Mouse (Mus musculus): ENCODE measurements around the gene Slc39a5. TPM values are rescaled to one million over a fixed set of nuclear protein-coding genes. Genes with fewer than 3 reads are reported as not detected.
A peak's percentile ranks its signal among the peaks of the same experiment; 100 is the strongest.

Slc39a5 gene
- total and polyA plus RNA-seq, 2 experiments from 2014 or later = not detected

DNA sequence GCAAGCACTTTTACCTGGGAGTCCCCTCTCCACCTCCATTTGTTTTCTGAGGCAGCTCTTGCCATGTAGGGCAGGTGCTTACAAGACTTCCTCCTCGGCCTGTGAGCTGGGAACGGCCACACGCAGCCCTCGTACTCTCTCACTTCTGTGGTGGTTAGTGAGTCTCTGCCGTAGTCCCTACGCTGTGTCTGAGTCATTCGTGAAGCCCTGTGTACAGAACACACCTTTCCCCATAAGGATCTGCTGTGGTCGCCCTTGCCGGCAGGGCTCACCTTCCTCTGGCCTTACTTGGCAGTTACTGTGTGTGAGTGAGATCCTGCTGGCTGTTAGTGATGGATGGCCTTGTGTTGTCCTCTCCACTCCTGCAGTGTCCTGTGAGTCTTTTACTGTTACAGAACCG lies 33.7 kb upstream of the Slc39a5 start:
- ATAC-seq (ENCODE audit: insufficient read depth, low read depth) (no peak), DNase-seq (ENCODE audit: low spot score) (no peak)
- Histone ChIP-seq H3K36me3 (replicated peaks; ENCODE audit: control insufficient read depth, insufficient read depth, low read length) (peaks cover 50% of the 10 kb centered on the region), H3K9me3 (replicated peaks; ENCODE audit: control insufficient read depth, low read length) (no peaks in the 10 kb centered on the region), H3K4me3 (ENCODE audit: low read depth, low read length) (no peak overlapping the region), H3K4me1 (ENCODE audit: control insufficient read depth, insufficient read depth) (peaks cover 14% of the 10 kb centered on the region; the same call in 1 of the 2 replicates), H3K4me2 (ENCODE audit: low read depth, low read length) (no peak overlapping the region), H3K27ac (ENCODE audit: low read depth) (peak overlapping the region; percentile 79), H3K27me3 (ENCODE audit: control insufficient read depth, insufficient read depth, low read length) (no peaks in the 10 kb centered on the region), H3K9ac (replicated peaks; ENCODE audit: low read depth, low read length) (0 out of 2 replicates have a peak overlapping the region, but pooled peaks have one; percentile 11)
- TF ChIP-seq CTCF (IDR thresholded peaks at IDR 0.05; ENCODE audit: low read depth) (no peak), EP300 (IDR thresholded peaks at IDR 0.05; ENCODE audit: low read depth) (no peak)
- WGBS = 81% methylated on average over 10 of the region's 10 CpGs

DNA sequence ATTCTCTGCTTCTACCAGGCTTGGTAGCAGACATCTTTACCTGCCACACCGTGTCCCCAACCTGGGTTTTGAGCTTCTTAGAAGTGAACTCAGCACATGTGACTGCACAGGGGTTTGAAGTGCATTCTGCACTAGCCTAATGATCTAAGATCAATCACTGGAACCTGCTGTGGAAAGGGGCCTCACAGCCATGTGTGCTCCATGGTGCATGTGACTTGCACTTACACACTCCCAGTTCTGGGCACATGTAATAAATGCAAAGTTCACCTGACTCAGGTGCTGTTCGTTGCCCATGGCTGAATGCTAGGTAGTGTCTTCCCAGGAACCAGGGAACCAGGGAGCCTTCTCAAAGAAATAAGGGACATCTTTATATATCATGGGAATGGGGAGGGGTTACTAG lies 32.4 kb upstream of the Slc39a5 start:
- ATAC-seq (ENCODE audit: insufficient read depth, low read depth) = no peak

DNA sequence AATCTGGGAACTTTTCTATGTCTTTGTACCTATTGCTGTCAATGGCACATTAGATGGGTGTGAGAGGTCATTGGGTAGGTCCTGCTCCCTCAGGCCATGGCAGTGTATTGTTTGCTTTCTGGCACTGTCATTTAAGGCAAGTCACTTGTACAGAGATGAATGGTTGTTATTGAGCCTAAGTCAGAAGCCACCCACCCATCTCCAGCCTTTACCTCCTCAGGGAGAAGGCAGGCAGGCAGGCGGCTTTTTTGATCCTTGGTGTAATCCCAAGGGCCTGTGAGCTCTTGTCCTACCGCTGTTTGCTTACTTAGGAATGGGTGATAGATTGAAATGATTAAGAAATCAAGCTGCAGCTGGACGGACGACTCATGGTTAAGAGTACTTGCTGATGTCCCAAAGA lies 28.4 kb upstream of the Slc39a5 start:
- Histone ChIP-seq H3K9me3 (replicated peaks; ENCODE audit: control insufficient read depth, low read length) (no peaks in the 10 kb centered on the region), H3K9ac (replicated peaks; ENCODE audit: low read depth, low read length) (no peak overlapping the region), H3K4me2 (ENCODE audit: low read depth, low read length) (no peak overlapping the region), H3K4me1 (ENCODE audit: control insufficient read depth, insufficient read depth) (no peaks in the 10 kb centered on the region), H3K27me3 (ENCODE audit: control insufficient read depth, insufficient read depth, low read length) (no peaks in the 10 kb centered on the region), H3K27ac (ENCODE audit: low read depth) (no peak overlapping the region), H3K4me3 (ENCODE audit: low read depth, low read length) (no peak overlapping the region), H3K36me3 (replicated peaks; ENCODE audit: control insufficient read depth, insufficient read depth, low read length) (peaks cover 28% of the 10 kb centered on the region)
- DNase-seq (ENCODE audit: low spot score) (no peak), ATAC-seq (ENCODE audit: insufficient read depth, low read depth) (no peak)
- 71% methylated on average over 4 of the region's 4 CpGs for WGBS
- no peak for TF ChIP-seq EP300 (IDR thresholded peaks at IDR 0.05; ENCODE audit: low read depth)
- no peak for TF ChIP-seq CTCF (IDR thresholded peaks at IDR 0.05; ENCODE audit: low read depth)

More for the DNA sequence above, 32.4 kb upstream of the Slc39a5 start:
- 91% methylated on average over 2 of the region's 2 CpGs for WGBS
- H3K9me3 ChIP-seq (replicated peaks; ENCODE audit: control insufficient read depth, low read length) = no peaks in the 10 kb centered on the region
- no peak overlapping the region for H3K27ac ChIP-seq (ENCODE audit: low read depth)
- no peak overlapping the region for H3K4me3 ChIP-seq (ENCODE audit: low read depth, low read length)
- H3K36me3 ChIP-seq (replicated peaks; ENCODE audit: control insufficient read depth, insufficient read depth, low read length) = peaks cover 49% of the 10 kb centered on the region
- no peaks in the 10 kb centered on the region for H3K27me3 ChIP-seq (ENCODE audit: control insufficient read depth, insufficient read depth, low read length)
- DNase-seq (ENCODE audit: low spot score) = no peak
- H3K4me1 ChIP-seq (ENCODE audit: control insufficient read depth, insufficient read depth) = peaks cover 14% of the 10 kb centered on the region; the same call in 1 of the 2 replicates
- TF ChIP-seq EP300 (IDR thresholded peaks at IDR 0.05; ENCODE audit: low read depth) (no peak), CTCF (IDR thresholded peaks at IDR 0.05; ENCODE audit: low read depth) (no peak)
- H3K9ac ChIP-seq (replicated peaks; ENCODE audit: low read depth, low read length) = no peak overlapping the region
- no peak overlapping the region for H3K4me2 ChIP-seq (ENCODE audit: low read depth, low read length)

DNA sequence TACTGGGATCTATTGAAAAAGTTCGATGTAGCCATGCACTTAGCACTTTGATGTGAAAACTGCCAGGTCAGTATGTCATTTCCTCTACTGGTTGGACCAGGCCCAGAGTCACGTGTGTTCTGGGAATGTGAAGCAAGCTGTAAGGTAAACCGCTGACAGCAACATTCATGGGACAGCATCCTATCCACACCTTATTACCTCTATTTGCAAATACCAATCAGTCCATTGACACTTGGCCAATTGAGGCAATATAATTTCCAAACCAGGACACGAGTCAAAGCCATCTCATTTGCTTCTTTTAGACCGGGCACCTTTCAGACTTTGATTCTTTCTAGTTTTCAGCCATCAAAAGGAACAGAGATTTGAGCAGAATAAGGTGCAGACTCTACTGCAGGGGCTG lies 28.0 kb upstream of the Slc39a5 start:
- no peaks in the 10 kb centered on the region for H3K27me3 ChIP-seq (ENCODE audit: control insufficient read depth, insufficient read depth, low read length)
- no peak for ATAC-seq (ENCODE audit: insufficient read depth, low read depth)
- H3K9ac ChIP-seq (replicated peaks; ENCODE audit: low read depth, low read length) = no peak overlapping the region
- no peak for TF ChIP-seq CTCF (IDR thresholded peaks at IDR 0.05; ENCODE audit: low read depth)
- TF ChIP-seq EP300 (IDR thresholded peaks at IDR 0.05; ENCODE audit: low read depth) = no peak
- DNase-seq (ENCODE audit: low spot score) = no peak
- peaks cover 28% of the 10 kb centered on the region for H3K36me3 ChIP-seq (replicated peaks; ENCODE audit: control insufficient read depth, insufficient read depth, low read length)
- no peak overlapping the region for H3K4me2 ChIP-seq (ENCODE audit: low read depth, low read length)
- no peaks in the 10 kb centered on the region for H3K4me1 ChIP-seq (ENCODE audit: control insufficient read depth, insufficient read depth)
- H3K27ac ChIP-seq (ENCODE audit: low read depth) = no peak overlapping the region
- no peaks in the 10 kb centered on the region for H3K9me3 ChIP-seq (replicated peaks; ENCODE audit: control insufficient read depth, low read length)
- 76% methylated on average over 5 of the region's 5 CpGs for WGBS
- H3K4me3 ChIP-seq (ENCODE audit: low read depth, low read length) = no peak overlapping the region

DNA sequence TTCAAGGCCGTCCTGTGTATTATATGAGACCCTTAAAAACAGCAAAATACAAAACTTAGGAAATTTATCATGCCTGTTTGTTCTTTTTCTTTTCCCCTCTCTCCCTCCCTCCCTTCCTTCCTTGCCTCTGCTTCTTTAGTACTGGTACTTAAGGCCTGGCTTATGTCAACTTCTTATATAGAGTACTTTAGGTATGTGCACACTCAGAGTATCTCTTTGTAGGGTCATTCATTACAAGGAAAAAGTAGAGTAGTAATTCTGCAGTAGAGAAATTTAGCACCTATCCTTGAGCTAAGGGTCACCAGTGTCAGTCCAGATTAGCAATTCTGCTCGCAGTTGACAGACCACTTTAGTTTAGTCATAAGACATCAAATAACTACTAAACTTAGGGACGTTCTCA lies 24.2 kb upstream of the Slc39a5 start:
- no peak overlapping the region for H3K4me3 ChIP-seq (ENCODE audit: low read depth, low read length)
- H3K36me3 ChIP-seq (replicated peaks; ENCODE audit: control insufficient read depth, insufficient read depth, low read length) = peaks cover 53% of the 10 kb centered on the region
- DNase-seq (ENCODE audit: low spot score) = no peak
- 0 out of 2 replicates have a peak overlapping the region, but pooled peaks have one; percentile 2 for H3K9ac ChIP-seq (replicated peaks; ENCODE audit: low read depth, low read length)
- 78% methylated on average over 3 of the region's 3 CpGs for WGBS
- H3K4me2 ChIP-seq (ENCODE audit: low read depth, low read length) = no peak overlapping the region; the same call in 1 of the 2 replicates
- no peak for ATAC-seq (ENCODE audit: insufficient read depth, low read depth)
- no peaks in the 10 kb centered on the region for H3K27me3 ChIP-seq (ENCODE audit: control insufficient read depth, insufficient read depth, low read length)
- no peaks in the 10 kb centered on the region for H3K9me3 ChIP-seq (replicated peaks; ENCODE audit: control insufficient read depth, low read length)
- TF ChIP-seq EP300 (IDR thresholded peaks at IDR 0.05; ENCODE audit: low read depth) (no peak), CTCF (IDR thresholded peaks at IDR 0.05; ENCODE audit: low read depth) (no peak)
- no peak overlapping the region for H3K27ac ChIP-seq (ENCODE audit: low read depth)
- H3K4me1 ChIP-seq (ENCODE audit: control insufficient read depth, insufficient read depth) = no peaks in the 10 kb centered on the region

DNA sequence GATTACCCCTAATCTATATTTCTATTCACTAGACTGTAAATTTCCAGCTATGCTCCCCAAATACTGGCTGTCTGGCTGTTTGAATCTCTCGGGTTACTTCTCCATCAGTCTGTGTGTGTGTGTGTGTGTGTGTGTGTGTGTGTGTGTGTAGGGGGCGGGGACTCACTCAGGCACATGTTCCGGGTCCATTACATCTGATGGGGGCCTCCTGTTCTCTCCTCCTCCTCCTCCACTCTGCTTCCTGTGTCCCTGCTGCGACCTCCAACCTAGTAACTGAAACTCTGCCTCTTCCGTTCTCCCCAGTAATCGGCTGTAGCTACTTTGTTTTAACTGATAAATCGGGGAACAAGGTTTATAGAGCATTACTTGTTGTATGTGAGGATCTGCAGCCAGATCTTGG lies 23.6 kb upstream of the Slc39a5 start:
- peak overlapping the region; percentile 36; the same call in 1 of the 2 replicates for H3K27ac ChIP-seq (ENCODE audit: low read depth)
- H3K27me3 ChIP-seq (ENCODE audit: control insufficient read depth, insufficient read depth, low read length) = no peaks in the 10 kb centered on the region
- H3K9me3 ChIP-seq (replicated peaks; ENCODE audit: control insufficient read depth, low read length) = no peaks in the 10 kb centered on the region
- peaks cover 48% of the 10 kb centered on the region for H3K36me3 ChIP-seq (replicated peaks; ENCODE audit: control insufficient read depth, insufficient read depth, low read length)
- DNase-seq (ENCODE audit: low spot score) = no peak
- 0 out of 2 replicates have a peak overlapping the region, but pooled peaks have one; percentile 2 for H3K9ac ChIP-seq (replicated peaks; ENCODE audit: low read depth, low read length)
- ATAC-seq (ENCODE audit: insufficient read depth, low read depth) = no peak
- H3K4me3 ChIP-seq (ENCODE audit: low read depth, low read length) = no peak overlapping the region
- no peak overlapping the region; the same call in 1 of the 2 replicates for H3K4me2 ChIP-seq (ENCODE audit: low read depth, low read length)
- TF ChIP-seq EP300 (IDR thresholded peaks at IDR 0.05; ENCODE audit: low read depth) (no peak), CTCF (IDR thresholded peaks at IDR 0.05; ENCODE audit: low read depth) (no peak)
- no peaks in the 10 kb centered on the region for H3K4me1 ChIP-seq (ENCODE audit: control insufficient read depth, insufficient read depth)
- 35% methylated on average over 7 of the region's 7 CpGs for WGBS

All from heart, postnatal 0 days (tissue).